Mouse (Mus musculus) midbrain, postnatal 0 days (tissue): ENCODE results near the gene Entpd1. TPM values are rescaled to one million over a fixed set of nuclear protein-coding genes. Genes with fewer than 3 reads are reported as not detected.
A peak's percentile ranks its signal among the peaks of the same experiment; 100 is the strongest.

Source experiments
- ATAC-seq: fragments of 200-750 bp; cut with Nextera tagmentation; 2 replicates; pipeline ENCODE4 v1.8.0; 2017; ENCODE audit warnings: moderate number of reproducible peaks, mild to moderate bottlenecking, moderate TSS enrichment, moderate library complexity; ENCODE audit not compliant: low FRiP score
- DNase-seq: peaks from one replicate; pipeline ENCODE4 v3.0.0-alpha.2; 2015; ENCODE audit warnings: low spot score
- H3K27ac ChIP-seq: fragments of 300-500 bp; sonication (generic); 2 replicates; pipeline ENCODE4 v1.5.1; 2014; ENCODE audit warnings: low read depth, mild to moderate bottlenecking, low read length, mixed read lengths
- H3K27me3 ChIP-seq: fragments of 300-500 bp; sonication (generic); 2 replicates; pipeline ENCODE4 v1.6.1; 2014; ENCODE audit warnings: low read length, control low read depth, mixed read lengths; ENCODE audit not compliant: insufficient read depth
- H3K36me3 ChIP-seq: fragments of 300-500 bp; sonication (generic); 2 replicates; pipeline ENCODE4 v1.6.1; 2014; ENCODE audit warnings: low read length, control low read depth, mixed read lengths; ENCODE audit not compliant: insufficient read depth
- H3K4me1 ChIP-seq: fragments of 300-500 bp; sonication (generic); 2 replicates; pipeline ENCODE4 v1.6.1; 2014; ENCODE audit warnings: mild to moderate bottlenecking, control low read depth, antibody characterized with exemption, low read length, mixed read lengths; ENCODE audit not compliant: insufficient read depth
- H3K4me2 ChIP-seq: fragments of 300-500 bp; sonication (generic); 2 replicates; pipeline ENCODE4 v1.6.1; 2014; ENCODE audit warnings: low read depth, mild to moderate bottlenecking, low read length, mixed read lengths; ENCODE audit not compliant: poor library complexity, severe bottlenecking
- H3K4me3 ChIP-seq: fragments of 300-500 bp; sonication (generic); 2 replicates; pipeline ENCODE4 v1.5.1; 2014; ENCODE audit warnings: low read depth, mild to moderate bottlenecking, low read length, moderate library complexity
- H3K9ac ChIP-seq: fragments of 300-500 bp; sonication (generic); replicated peaks from 2 replicates; pipeline ENCODE4 v1.6.1; 2014; ENCODE audit warnings: mild to moderate bottlenecking, low read length, moderate library complexity, mixed read lengths; ENCODE audit not compliant: poor library complexity, severe bottlenecking
- H3K9me3 ChIP-seq: fragments of 300-500 bp; sonication (generic); 2 replicates; pipeline ENCODE4 v1.6.1; 2016; ENCODE audit warnings: low read length, control low read depth
- CTCF ChIP-seq: IDR thresholded peaks from 2 replicates; pipeline ENCODE4 v1.5.1; 2016; ENCODE audit warnings: antibody characterized with exemption, mild to moderate bottlenecking
- WGBS: fragments of 180-500 bp; shearing (Covaris S2); extraction: QIAGEN DNeasy Blood & Tissue Kit; methylation state at CpG from one replicate; pipeline ENCODE4 v1.1.7; 2014; 5-methylcytosine and 5-hydroxymethylcytosine counted together
- polyA plus RNA-seq: library from polyadenylated mRNA; unstranded; fragments of >200 nt; fragmentation: Nextera tagmentation; extraction: Ambion mirVana; gene quantifications from 2 replicates; pipeline ENCODE4 v1.2.1, GENCODE M21; 2015
- total RNA-seq: library from RNA; depleted of rRNA; stranded (reverse); fragments of >200 nt; gene quantifications from 2 replicates; pipeline ENCODE4 v1.2.3, GENCODE M21; 2014; rRNA removed

The Entpd1 gene
- 9.6 and 13.3 TPM in 2 replicates for total RNA-seq
- polyA plus RNA-seq, result 6.9 and 7.3 TPM in 2 replicates

DNA sequence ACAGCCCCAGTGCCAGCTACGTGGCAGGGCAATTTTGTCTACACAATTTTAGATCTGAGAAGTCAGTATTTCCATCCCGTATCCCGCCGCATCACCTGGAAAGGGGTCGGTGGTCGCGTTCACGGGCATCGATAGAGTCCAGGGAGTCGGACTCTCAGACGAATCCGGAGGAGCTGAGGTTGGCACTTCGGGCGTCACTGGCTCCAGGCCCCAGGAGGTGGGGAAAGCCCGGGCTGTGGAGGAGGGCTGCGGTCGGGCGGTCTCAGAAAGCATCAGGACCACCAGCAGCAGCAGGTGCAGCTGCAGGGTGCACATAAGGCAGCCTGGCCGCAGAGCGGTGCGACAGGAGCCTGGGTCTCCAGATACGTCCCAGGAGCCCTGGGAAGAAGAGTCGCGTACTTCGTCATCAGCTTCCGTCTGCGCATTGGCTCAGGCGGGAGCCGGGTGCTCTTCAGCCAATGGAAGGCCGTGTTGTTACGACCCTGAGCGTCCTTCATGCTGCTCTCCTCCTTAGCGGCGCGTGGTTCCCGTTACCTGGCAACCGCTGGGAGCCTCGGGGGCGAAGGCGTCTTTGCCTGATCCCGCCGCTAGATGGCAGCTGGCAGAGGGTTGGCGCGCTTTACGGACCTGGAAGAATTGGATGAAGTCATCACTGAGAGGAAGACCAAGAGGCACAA is at the start of gene Entpd1, which contains the start of gene Tctn3:
TSS of gene Entpd1 (plus strand) at position 537 of the 677 bp plus-strand sequence.
TSS of gene Tctn3 (minus strand) at position 404 of the 677 bp plus-strand sequence.
- under 1% methylated on average over 45 of the region's 45 CpGs for WGBS
- ATAC-seq (peak; percentile 100), DNase-seq (peak; percentile 99)
- peak within 1 kb of the TSS; percentile 74 for H3K4me3 ChIP-seq
- H3K9me3 ChIP-seq, result no peaks in the 10 kb centered on the region
- H3K27ac ChIP-seq, result peak within 1 kb of the TSS; percentile 48; the same call in 1 of the 2 replicates
- H3K9ac ChIP-seq, result peak within 1 kb of the TSS; percentile 57
- TF ChIP-seq CTCF, result peak; percentile 100
- H3K27me3 ChIP-seq, result no peaks in the 10 kb centered on the region
- peaks cover 17% of the 10 kb centered on the region; the same call in 1 of the 2 replicates for H3K36me3 ChIP-seq
- peak within 1 kb of the TSS; percentile 77 for H3K4me2 ChIP-seq
- 0 out of 2 replicates have a peak, but pooled peaks cover 5% of the 10 kb centered on the region for H3K4me1 ChIP-seq

DNA sequence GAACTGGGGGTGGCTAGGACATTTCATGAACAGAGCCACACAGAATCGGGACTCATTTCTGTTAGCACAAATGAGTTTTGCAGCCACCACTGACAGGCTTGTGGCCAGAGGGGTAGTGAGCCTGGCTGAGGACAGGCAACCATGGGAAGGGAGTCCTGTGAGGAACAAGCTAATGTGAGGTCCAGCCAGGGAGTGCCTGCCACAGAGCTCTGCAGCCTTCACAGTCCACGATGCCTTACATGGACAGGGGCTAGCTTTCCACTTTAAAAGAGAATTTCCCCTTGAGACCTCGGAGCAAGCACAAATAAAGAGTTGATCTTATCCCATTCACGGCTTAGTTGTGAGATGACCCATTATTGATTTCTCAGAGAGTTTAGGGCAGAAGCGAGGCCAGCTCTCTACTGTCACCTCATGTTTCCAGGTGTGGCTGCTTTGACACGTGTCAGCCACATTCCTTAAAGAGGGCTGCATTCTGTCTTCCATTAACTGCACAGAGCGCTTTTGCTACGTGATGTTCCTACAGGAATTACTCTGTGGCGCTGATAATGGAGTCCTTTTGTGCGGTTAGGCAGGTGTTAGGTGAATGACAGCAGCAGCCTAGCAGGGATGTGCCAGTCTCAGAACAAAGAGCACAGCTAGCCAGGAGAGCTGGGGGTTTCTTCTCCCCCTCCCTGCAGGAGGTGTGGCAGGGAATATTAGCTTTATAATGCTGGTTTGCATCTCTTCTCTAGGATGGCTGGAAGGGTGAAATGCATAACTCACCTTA is 48.1 kb upstream of the Entpd1 start:
- Histone ChIP-seq H3K27ac (no peak overlapping the region), H3K27me3 (no peaks in the 10 kb centered on the region), H3K4me2 (no peak overlapping the region), H3K4me1 (no peaks in the 10 kb centered on the region), H3K36me3 (peaks cover 58% of the 10 kb centered on the region), H3K9ac (no peak overlapping the region), H3K9me3 (no peaks in the 10 kb centered on the region), H3K4me3 (no peak overlapping the region)
- WGBS, result 89% methylated on average over 10 of the region's 10 CpGs
- ATAC-seq, result no peak
- TF ChIP-seq CTCF, result no peak
- DNase-seq, result no peak

DNA sequence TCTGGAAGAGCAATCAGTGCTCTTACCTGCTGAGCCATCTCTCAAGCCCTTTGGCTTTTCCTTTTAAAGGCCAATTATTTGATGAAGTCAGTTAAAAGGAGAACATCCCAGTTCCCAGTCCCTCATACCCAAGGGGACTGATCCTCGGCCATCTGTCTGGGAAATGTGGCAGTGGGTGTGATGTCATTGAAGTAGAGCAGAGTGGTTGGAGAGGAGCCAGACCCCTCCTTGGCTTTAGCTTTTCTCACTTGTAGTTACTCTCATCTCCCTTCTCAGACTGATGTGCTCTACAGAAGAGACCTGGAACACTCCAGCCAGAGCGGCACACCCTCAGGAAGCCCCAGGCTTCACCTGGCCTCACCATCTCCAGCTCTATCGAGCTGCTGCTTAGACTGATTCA is 44.5 kb upstream of the Entpd1 start:
- H3K36me3 ChIP-seq, result peaks cover 65% of the 10 kb centered on the region
- no peaks in the 10 kb centered on the region for H3K9me3 ChIP-seq
- no peak overlapping the region for H3K9ac ChIP-seq
- no peak for TF ChIP-seq CTCF
- H3K27me3 ChIP-seq, result no peaks in the 10 kb centered on the region
- DNase-seq (peak; percentile 50), ATAC-seq (0 out of 2 replicates have a peak, but pooled peaks have one; percentile 27)
- H3K4me3 ChIP-seq, result no peak overlapping the region
- no peaks in the 10 kb centered on the region for H3K4me1 ChIP-seq
- H3K4me2 ChIP-seq, result no peak overlapping the region
- 79% methylated on average over 3 of the region's 3 CpGs for WGBS
- no peak overlapping the region for H3K27ac ChIP-seq

DNA sequence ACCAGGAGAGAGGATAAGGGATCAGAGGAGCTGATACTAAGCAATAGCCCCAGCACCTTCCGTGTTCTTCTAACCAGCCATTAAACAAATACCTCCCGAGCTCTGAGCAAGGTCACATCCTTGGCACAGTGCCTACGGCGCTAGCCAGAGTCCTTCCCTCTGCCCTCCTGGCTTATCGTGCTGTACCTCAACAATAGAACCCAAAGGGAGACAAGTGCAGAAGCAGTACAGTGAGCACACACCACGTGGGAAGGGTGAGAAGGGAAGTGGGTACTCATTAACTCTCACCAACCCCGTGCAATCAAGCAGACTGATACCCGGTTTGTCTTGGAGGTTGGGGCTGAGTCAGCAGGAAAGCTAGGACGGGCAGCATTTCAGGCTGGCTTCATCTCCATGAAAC is 41.4 kb upstream of the Entpd1 start:
- Histone ChIP-seq H3K9me3 (no peaks in the 10 kb centered on the region), H3K4me1 (no peaks in the 10 kb centered on the region), H3K4me3 (no peak overlapping the region), H3K4me2 (no peak overlapping the region), H3K27me3 (no peaks in the 10 kb centered on the region), H3K27ac (no peak overlapping the region), H3K36me3 (peaks cover 67% of the 10 kb centered on the region), H3K9ac (no peak overlapping the region)
- no peak for TF ChIP-seq CTCF
- ATAC-seq (no peak), DNase-seq (no peak)
- 95% methylated on average over 9 of the region's 9 CpGs for WGBS

DNA sequence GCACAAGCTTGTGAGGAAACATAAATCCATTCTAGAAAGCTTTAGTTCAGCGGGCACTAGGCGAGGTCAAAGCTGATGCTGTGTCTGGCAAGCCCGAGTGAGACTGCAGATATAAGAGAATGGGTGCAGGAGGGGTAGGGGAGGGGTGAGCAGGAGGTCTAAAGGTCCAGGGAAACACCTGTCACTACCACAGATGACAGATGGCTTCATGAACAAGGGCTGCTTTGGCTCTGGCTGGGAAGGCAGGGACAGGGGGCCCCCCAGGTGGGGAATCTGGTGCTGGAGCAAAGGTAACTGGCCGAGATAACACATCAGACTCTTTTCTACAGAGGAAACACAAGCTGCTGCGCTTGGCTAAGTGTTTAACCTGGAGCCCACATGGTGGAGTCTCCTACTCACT is 36.7 kb upstream of the Entpd1 start:
- no peak overlapping the region for H3K9ac ChIP-seq
- WGBS, result 84% methylated on average over 5 of the region's 5 CpGs
- no peaks in the 10 kb centered on the region for H3K27me3 ChIP-seq
- no peak for ATAC-seq
- H3K9me3 ChIP-seq, result no peaks in the 10 kb centered on the region
- no peaks in the 10 kb centered on the region for H3K4me1 ChIP-seq
- no peak for TF ChIP-seq CTCF
- H3K4me2 ChIP-seq, result no peak overlapping the region
- peaks cover 61% of the 10 kb centered on the region for H3K36me3 ChIP-seq
- H3K27ac ChIP-seq, result no peak overlapping the region
- DNase-seq, result no peak
- no peak overlapping the region for H3K4me3 ChIP-seq

DNA sequence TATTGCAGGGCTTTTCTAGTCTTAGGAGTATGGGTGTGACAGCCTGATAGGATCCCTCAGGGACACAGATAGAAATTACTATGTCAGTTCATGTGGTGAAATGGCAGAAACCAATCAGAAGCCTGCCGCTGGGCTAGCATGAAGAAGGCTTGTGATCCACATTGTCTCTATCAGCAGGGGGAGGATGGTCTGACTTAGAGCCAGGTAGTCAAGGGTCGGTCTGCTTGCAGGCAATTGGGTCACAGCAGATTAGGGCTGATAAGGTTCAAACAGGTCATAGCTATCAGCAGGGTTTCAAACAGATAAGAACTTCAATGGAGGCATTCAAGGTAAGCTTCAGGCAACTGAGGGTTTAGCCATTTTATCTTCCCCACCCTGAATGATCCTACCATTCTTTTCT is 31.3 kb upstream of the Entpd1 start:
- H3K9me3 ChIP-seq, result no peaks in the 10 kb centered on the region
- no peaks in the 10 kb centered on the region for H3K4me1 ChIP-seq
- no peak overlapping the region for H3K9ac ChIP-seq
- no peak for TF ChIP-seq CTCF
- H3K36me3 ChIP-seq, result peaks cover 31% of the 10 kb centered on the region
- WGBS, result 78% methylated on average over 2 of the region's 2 CpGs
- H3K4me3 ChIP-seq, result no peak overlapping the region
- DNase-seq, result no peak
- no peak for ATAC-seq
- H3K27ac ChIP-seq, result no peak overlapping the region
- H3K4me2 ChIP-seq, result no peak overlapping the region
- no peaks in the 10 kb centered on the region for H3K27me3 ChIP-seq
